Mouse (Mus musculus) C2C12 (cell line): ENCODE measurements around the gene Entpd1. TPM values are rescaled to one million over a fixed set of nuclear protein-coding genes. Genes with fewer than 3 reads are reported as not detected.

Source experiments
- H3K27me3 ChIP-seq: one replicate; pipeline ENCODE4 v1.6.1; 2011; ENCODE audit not compliant: control insufficient read depth, insufficient read depth, insufficient read length
- H3K36me3 ChIP-seq: one replicate; pipeline ENCODE4 v1.6.1; 2011; ENCODE audit not compliant: control insufficient read depth, insufficient read depth
- H3K4me3 ChIP-seq: one replicate; pipeline ENCODE4 v1.5.1; 2011; ENCODE audit warnings: mild to moderate bottlenecking, control low read depth; ENCODE audit not compliant: poor library complexity, insufficient read depth, severe bottlenecking
- H3K79me2 ChIP-seq: one replicate; pipeline ENCODE4 v1.6.1; 2011; ENCODE audit not compliant: control insufficient read depth, insufficient read depth
- H3K79me3 ChIP-seq: one replicate; pipeline ENCODE4 v1.6.1; 2011; ENCODE audit warnings: low read depth, control low read depth
- H3ac ChIP-seq: one replicate; pipeline ENCODE3; 2011; ENCODE audit warnings: low read depth; ENCODE audit not compliant: control insufficient read depth, insufficient read length
- CEBPB ChIP-seq: IDR thresholded peaks from one replicate; pipeline ENCODE4 v1.6.1; 2011; ENCODE audit warnings: low read depth, mild to moderate bottlenecking, control low read depth, moderate library complexity
- CTCF ChIP-seq: IDR thresholded peaks from one replicate; pipeline ENCODE4 v1.5.1; 2011; ENCODE audit not compliant: control insufficient read depth, insufficient read depth, insufficient read length
- FOSL1 ChIP-seq: IDR thresholded peaks from one replicate; pipeline ENCODE4 v1.8.0; 2011; ENCODE audit warnings: mild to moderate bottlenecking, low read length; ENCODE audit not compliant: poor library complexity, insufficient read depth, severe bottlenecking
- MAX ChIP-seq: IDR thresholded peaks from one replicate; pipeline ENCODE4 v1.6.1; 2011; ENCODE audit warnings: mild to moderate bottlenecking, control low read depth
- MYOD1 ChIP-seq: IDR thresholded peaks from one replicate; pipeline ENCODE4 v1.6.1; 2011; ENCODE audit warnings: low read depth; ENCODE audit not compliant: control insufficient read depth, insufficient read length
- MYOG ChIP-seq: IDR thresholded peaks from one replicate; pipeline ENCODE4 v1.6.1; 2011; ENCODE audit not compliant: control insufficient read depth, insufficient read length; ENCODE audit errors: extremely low read depth
- USF1 ChIP-seq: IDR thresholded peaks from one replicate; pipeline ENCODE4 v1.6.1; 2011; ENCODE audit warnings: low read depth, mild to moderate bottlenecking, control low read depth, moderate library complexity
- long read RNA-seq, 2 experiments: library from polyadenylated mRNA; unstranded; transcript quantifications; one replicate each; pipeline ENCODE4 v2.0.0; 2019 to 2020
- polyA plus RNA-seq: library from polyadenylated mRNA; unstranded; fragments of >200 nt; fragmentation: generic; extraction: Trizol; gene quantifications from one replicate; pipeline ENCODE4 v1.2.1, GENCODE M21; 2012; ENCODE audit warnings: missing spikeins

Entpd1 gene
- polyA plus RNA-seq, result not detected
- long read RNA-seq, experiment 1, partial matches to known transcripts, result 0 of 1 reads
- long read RNA-seq, experiment 1, other reads (novel, unspliced or antisense), result 1 of 1 reads
- long read RNA-seq, experiment 2, partial matches to known transcripts, result 0 of 2 reads
- long read RNA-seq, experiment 2, other reads (novel, unspliced or antisense), result 2 of 2 reads

GRCm38 (mm10) chr19:40611830-40612506, at the start of gene Entpd1, which contains the start of gene Tctn3:
Entpd1 (plus strand) TSS chr19:40612366.
Tctn3 (minus strand) TSS chr19:40612233.
- no peaks in the 10 kb centered on the region for H3K79me2 ChIP-seq
- H3K36me3 ChIP-seq, result peaks cover 9% of the 10 kb centered on the region
- H3ac ChIP-seq, result peak within 1 kb of the TSS; percentile 44
- no peaks in the 10 kb centered on the region for H3K27me3 ChIP-seq
- peak within 1 kb of the TSS; percentile 75 for H3K4me3 ChIP-seq
- TF ChIP-seq FOSL1, result no peak
- TF ChIP-seq CTCF, result peak; percentile 90
- TF ChIP-seq USF1, result no peak
- TF ChIP-seq CEBPB, result no peak
- TF ChIP-seq MYOD1, result no peak
- peak; percentile 62 for TF ChIP-seq MAX
- TF ChIP-seq MYOG, result no peak
- no peaks in the 10 kb centered on the region for H3K79me3 ChIP-seq

- peaks cover 51% of the 10 kb centered on the region for H3K36me3 ChIP-seq
- H3K4me3 ChIP-seq, result no peak overlapping the region
- no peaks in the 10 kb centered on the region for H3K79me2 ChIP-seq
- H3ac ChIP-seq, result no peak overlapping the region
- H3K27me3 ChIP-seq, result no peaks in the 10 kb centered on the region
- H3K79me3 ChIP-seq, result no peaks in the 10 kb centered on the region
- no peak for TF ChIP-seq FOSL1
- no peak for TF ChIP-seq MAX
- no peak for TF ChIP-seq MYOG
- TF ChIP-seq CEBPB, result no peak
- no peak for TF ChIP-seq MYOD1
- no peak for TF ChIP-seq USF1
- no peak for TF ChIP-seq CTCF
Observed at GRCm38 (mm10) chr19:40563880-40564645, 48.1 kb upstream of the Entpd1 start.

GRCm38 (mm10) chr19:40567616-40568015, 44.5 kb upstream of the Entpd1 start:
- Histone ChIP-seq H3K36me3 (peaks cover 72% of the 10 kb centered on the region), H3ac (no peak overlapping the region), H3K79me2 (no peaks in the 10 kb centered on the region), H3K4me3 (no peak overlapping the region), H3K27me3 (no peaks in the 10 kb centered on the region), H3K79me3 (no peaks in the 10 kb centered on the region)
- TF ChIP-seq USF1 (no peak), CTCF (no peak), MYOG (no peak), CEBPB (no peak), FOSL1 (no peak), MAX (no peak), MYOD1 (no peak)

- peaks cover 82% of the 10 kb centered on the region for H3K36me3 ChIP-seq
- no peak overlapping the region for H3K4me3 ChIP-seq
- no peaks in the 10 kb centered on the region for H3K27me3 ChIP-seq
- H3ac ChIP-seq, result no peak overlapping the region
- no peak for TF ChIP-seq USF1
- TF ChIP-seq MYOG, result no peak
- no peak for TF ChIP-seq MAX
- TF ChIP-seq CTCF, result no peak
- no peak for TF ChIP-seq FOSL1
- TF ChIP-seq CEBPB, result no peak
- no peaks in the 10 kb centered on the region for H3K79me2 ChIP-seq
- no peaks in the 10 kb centered on the region for H3K79me3 ChIP-seq
Observed at GRCm38 (mm10) chr19:40570726-40571125, 41.4 kb upstream of the Entpd1 start.

- Histone ChIP-seq H3K27me3 (no peaks in the 10 kb centered on the region), H3K36me3 (peaks cover 81% of the 10 kb centered on the region), H3ac (no peak overlapping the region), H3K79me3 (no peaks in the 10 kb centered on the region), H3K79me2 (no peaks in the 10 kb centered on the region), H3K4me3 (no peak overlapping the region)
- TF ChIP-seq MYOD1 (no peak), USF1 (no peak), CTCF (no peak), CEBPB (no peak), FOSL1 (no peak), MAX (no peak), MYOG (no peak)
Observed at GRCm38 (mm10) chr19:40575438-40575837, 36.7 kb upstream of the Entpd1 start.
